Mouse (Mus musculus): ENCODE results near the gene Calml3.

DNA sequence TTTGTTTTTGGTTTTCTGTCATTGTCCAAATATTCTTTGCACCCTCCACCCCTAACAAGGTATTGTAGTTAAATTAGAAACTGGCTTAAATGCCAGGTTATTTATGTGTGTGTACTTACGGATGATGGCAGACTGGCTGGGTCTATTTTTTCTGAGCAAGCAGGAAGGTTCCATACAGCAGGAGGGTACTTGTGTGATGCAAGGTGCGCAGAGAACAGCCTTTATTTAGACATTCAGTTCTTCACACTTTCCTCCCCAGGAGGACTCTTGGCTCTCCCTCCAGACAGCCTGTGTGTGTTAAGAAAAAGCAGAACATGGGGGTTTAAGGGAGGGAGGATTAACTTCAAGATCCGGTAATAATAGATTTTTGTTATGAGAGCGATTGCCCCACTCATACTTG is 38.3 kb downstream of the Calml3 start:
- no peak for TF ChIP-seq CTCF (conservative IDR thresholded peaks at IDR 0.05; ENCODE audit: low read length)
- TF ChIP-seq POU5F1 (IDR thresholded peaks at IDR 0.05; ENCODE audit: borderline replicate concordance, low read length), result no peak
- TF ChIP-seq NANOG (IDR thresholded peaks at IDR 0.05; ENCODE audit: borderline replicate concordance, low read length), result no peak
